ENCODE assay signal across 8 mouse cellular contexts in the genomic region with DNA sequence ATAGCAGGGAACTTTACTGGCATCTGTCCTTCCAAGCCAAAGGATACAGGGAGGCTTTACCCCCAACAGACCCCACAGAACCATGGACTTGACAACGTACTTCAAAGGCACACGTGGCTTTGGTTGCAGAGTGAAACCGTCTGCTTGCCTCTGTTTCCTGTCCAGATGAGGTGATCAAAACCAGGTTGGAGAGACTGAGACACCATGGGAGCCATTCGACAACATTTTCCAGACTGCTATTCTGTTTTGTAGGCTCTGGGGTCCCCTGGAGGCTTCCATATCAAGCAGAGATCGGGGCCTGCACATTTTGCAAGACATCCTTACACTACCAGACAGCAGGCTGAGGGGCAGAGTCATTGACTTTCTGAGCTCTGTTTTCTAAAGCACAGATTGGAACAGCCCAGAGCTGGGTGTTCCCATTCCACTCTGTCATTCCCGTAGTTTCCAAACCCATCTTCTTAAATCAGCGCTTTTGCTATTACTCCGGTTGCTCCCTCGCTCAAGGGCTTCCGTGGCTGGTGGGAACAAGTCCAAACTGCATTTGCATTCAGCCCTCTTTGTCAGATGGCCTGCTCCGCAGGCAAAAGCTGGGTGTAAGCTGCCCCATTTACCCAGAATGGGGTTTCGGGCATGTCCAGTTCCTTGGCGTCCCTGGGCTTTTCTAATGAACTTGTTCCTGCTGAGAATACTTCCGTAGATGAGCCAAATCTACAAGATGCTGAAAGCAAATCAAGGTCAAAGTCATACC.
DNase-seq lines count a peak whose midpoint lies in the region; ATAC-seq lines count a peak whose summit lies in the region.
"Had no signal": no experiment of that assay in that cellular context is flagged by ENCODE, and none has a peak within 500 bp of the region (broad histone marks: within the 10 kb centered on the region; RNA-seq: fewer than 3 reads in every experiment).

No protein-coding gene starts in this region.

- no peak overlapping the region for H3K4me2 ChIP-seq in kidney, embryonic 16.5 days (replicated peaks; ENCODE audit: low read depth, low read length)
- H3K4me2 ChIP-seq in embryonic facial prominence, embryonic 11.5 days (ENCODE audit: low read depth, low read length) = no peak overlapping the region
- H3K4me2 ChIP-seq: embryonic facial prominence, embryonic 15.5 days had no signal

- H3K27ac ChIP-seq in kidney, embryonic 16.5 days (ENCODE audit: low read length) = no peak overlapping the region
- H3K27ac ChIP-seq in embryonic facial prominence, embryonic 11.5 days (replicated peaks; ENCODE audit: low read depth, low read length) = no peak overlapping the region
- H3K27ac ChIP-seq: embryonic facial prominence, embryonic 15.5 days had no signal

- H3K4me3 ChIP-seq in kidney, embryonic 16.5 days (ENCODE audit: low read length) = no peak overlapping the region
- H3K4me3 ChIP-seq in embryonic facial prominence, embryonic 11.5 days (ENCODE audit: low read depth, low read length) = no peak overlapping the region
- H3K4me3 ChIP-seq: embryonic facial prominence, embryonic 15.5 days had no signal

- H3K27me3 ChIP-seq in kidney, embryonic 16.5 days (ENCODE audit: insufficient read depth, low read length) = no peaks in the 10 kb centered on the region
- no peaks in the 10 kb centered on the region for H3K27me3 ChIP-seq in embryonic facial prominence, embryonic 11.5 days (ENCODE audit: control insufficient read depth, insufficient read depth, low read length)
- H3K27me3 ChIP-seq: embryonic facial prominence, embryonic 15.5 days had no signal

- no peak overlapping the region for H3K9ac ChIP-seq in kidney, embryonic 16.5 days (replicated peaks; ENCODE audit: low read length)
- H3K9ac ChIP-seq in embryonic facial prominence, embryonic 11.5 days (replicated peaks; ENCODE audit: low read length) = no peak overlapping the region
- H3K9ac ChIP-seq: embryonic facial prominence, embryonic 15.5 days had no signal

- ATAC-seq in kidney, embryonic 16.5 days (ENCODE audit: low FRiP score, low TSS enrichment) = no peak
- no peak for ATAC-seq in embryonic facial prominence, embryonic 11.5 days (replicated peaks; ENCODE audit: insufficient number of reproducible peaks, low FRiP score, low TSS enrichment, low read depth)

- H3K4me1 ChIP-seq in kidney, embryonic 16.5 days (ENCODE audit: insufficient read depth, low read length) = 0 out of 2 replicates have a peak, but pooled peaks cover 4% of the 10 kb centered on the region
- no peaks in the 10 kb centered on the region for H3K4me1 ChIP-seq in embryonic facial prominence, embryonic 11.5 days (ENCODE audit: control insufficient read depth, insufficient read depth, low read length)

- H3K9me3 ChIP-seq in kidney, embryonic 16.5 days (ENCODE audit: low read length) = no peaks in the 10 kb centered on the region
- no peaks in the 10 kb centered on the region for H3K9me3 ChIP-seq in embryonic facial prominence, embryonic 11.5 days (replicated peaks; ENCODE audit: control insufficient read depth, low read length)
- H3K9me3 ChIP-seq: embryonic facial prominence, embryonic 15.5 days had no signal

- no peaks in the 10 kb centered on the region for H3K36me3 ChIP-seq in kidney, embryonic 16.5 days (ENCODE audit: insufficient read depth, low read length)
- H3K36me3 ChIP-seq in embryonic facial prominence, embryonic 11.5 days (replicated peaks; ENCODE audit: control insufficient read depth, insufficient read depth, low read depth, low read length) = no peaks in the 10 kb centered on the region
- H3K36me3 ChIP-seq: embryonic facial prominence, embryonic 15.5 days had no signal

- peak; percentile 45 to 71 for DNase-seq in kidney, postnatal 25 days
- DNase-seq in ES-CJ7 (ENCODE audit: low read depth, low spot score) (peak; percentile 79), R1 (ENCODE audit: low read depth, low spot score) (peak; percentile 54)
- DNase-seq in embryonic facial prominence, embryonic 11.5 days (ENCODE audit: low spot score) = peak; percentile 72
- DNase-seq in adrenal gland, adult 8-10 months = no peak
- no peak for DNase-seq in heart, adult 8-10 months (ENCODE audit: low spot score)

- WGBS in kidney, embryonic 16.5 days = 64% methylated on average over 14 of the region's 14 CpGs
- 63% methylated on average over 14 of the region's 14 CpGs for WGBS in embryonic facial prominence, embryonic 11.5 days

Comparison
In these comparisons a context has a peak if more than half of its experiments do, and no peak if none do; other contexts are left out.
1. DNase-seq: peak in kidney, postnatal 25 days (2 of 2), ES-CJ7 (single experiment), R1 (single experiment) and embryonic facial prominence, embryonic 11.5 days (single experiment); none in adrenal gland, adult 8-10 months (single experiment) and heart, adult 8-10 months (single experiment).